Mouse (Mus musculus): ENCODE results near the gene Cerk.

- TF ChIP-seq TAL1 (IDR thresholded peaks at IDR 0.05; ENCODE audit: low read length) (no peak), GATA1 (IDR thresholded peaks at IDR 0.05; ENCODE audit: low read length) (no peak)
These were observed 20.4 kb upstream of the Cerk start for GRCm38 (mm10) chr15:86206385-86206784.

Data from erythroblast, embryonic 14.5 days (primary cell).